Mouse (Mus musculus): ENCODE measurements around the gene Treh. TPM values are rescaled to one million over a fixed set of nuclear protein-coding genes. Genes with fewer than 3 reads are reported as not detected.

Treh gene
- polyA plus RNA-seq, 1 experiment from 2014 or later, result not detected

GRCm38 (mm10) chr9:44724223-44724622, 51.2 kb downstream of the Treh start:
- H3K9me3 ChIP-seq (replicated peaks), result no peaks in the 10 kb centered on the region
- H3K4me3 ChIP-seq, result no peak overlapping the region
- WGBS, result 55% methylated on average over 6 of the region's 6 CpGs
- H3K27me3 ChIP-seq, result no peaks in the 10 kb centered on the region
- H3K36me3 ChIP-seq, result no peaks in the 10 kb centered on the region
- H3K4me1 ChIP-seq (replicated peaks), result peaks cover 70% of the 10 kb centered on the region
- H3K9ac ChIP-seq, result no peak overlapping the region
- no peak overlapping the region for H3K4me2 ChIP-seq
- H3K27ac ChIP-seq, result peak overlapping the region; percentile 59
- ATAC-seq (replicated peaks; ENCODE audit: insufficient number of reproducible peaks, insufficient read depth, low FRiP score, low read depth), result no peak

GRCm38 (mm10) chr9:44724665-44725064, 51.6 kb downstream of the Treh start:
- peak overlapping the region; percentile 59 for H3K27ac ChIP-seq

GRCm38 (mm10) chr9:44726431-44727146, 53.6 kb downstream of the Treh start:
- H3K4me1 ChIP-seq (replicated peaks), result peaks cover 52% of the 10 kb centered on the region
- no peaks in the 10 kb centered on the region for H3K36me3 ChIP-seq
- 42% methylated on average over 10 of the region's 10 CpGs for WGBS
- H3K4me3 ChIP-seq, result no peak overlapping the region
- H3K4me2 ChIP-seq, result no peak overlapping the region
- H3K27me3 ChIP-seq, result no peaks in the 10 kb centered on the region
- no peaks in the 10 kb centered on the region for H3K9me3 ChIP-seq (replicated peaks)
- no peak overlapping the region; the same call in 1 of the 2 replicates for H3K27ac ChIP-seq
- no peak for ATAC-seq (replicated peaks; ENCODE audit: insufficient number of reproducible peaks, insufficient read depth, low FRiP score, low read depth)
- H3K9ac ChIP-seq, result no peak overlapping the region

More at GRCm38 (mm10) chr9:44724665-44725064, 51.6 kb downstream of the Treh start:
- Histone ChIP-seq H3K9me3 (replicated peaks) (no peaks in the 10 kb centered on the region), H3K36me3 (no peaks in the 10 kb centered on the region), H3K4me3 (no peak overlapping the region), H3K4me2 (no peak overlapping the region), H3K9ac (no peak overlapping the region), H3K27me3 (no peaks in the 10 kb centered on the region), H3K4me1 (replicated peaks) (peaks cover 65% of the 10 kb centered on the region)
- no peak for ATAC-seq (replicated peaks; ENCODE audit: insufficient number of reproducible peaks, insufficient read depth, low FRiP score, low read depth)
- WGBS, result 40% methylated on average over 2 of the region's 2 CpGs

- H3K9me3 ChIP-seq (replicated peaks), result no peaks in the 10 kb centered on the region
- H3K27ac ChIP-seq, result no peak overlapping the region
- H3K4me2 ChIP-seq, result no peak overlapping the region
- no peak for ATAC-seq (replicated peaks; ENCODE audit: insufficient number of reproducible peaks, insufficient read depth, low FRiP score, low read depth)
- H3K9ac ChIP-seq, result no peak overlapping the region
- WGBS, result 79% methylated on average over 5 of the region's 5 CpGs
- H3K4me1 ChIP-seq (replicated peaks), result peaks cover 48% of the 10 kb centered on the region
- no peaks in the 10 kb centered on the region for H3K36me3 ChIP-seq
- H3K4me3 ChIP-seq, result no peak overlapping the region
- H3K27me3 ChIP-seq, result no peaks in the 10 kb centered on the region
Observed at GRCm38 (mm10) chr9:44727441-44727840, 54.4 kb downstream of the Treh start.

- Histone ChIP-seq H3K27me3 (0 out of 2 replicates have a peak, but pooled peaks cover 3% of the 10 kb centered on the region), H3K36me3 (no peaks in the 10 kb centered on the region), H3K4me3 (no peak overlapping the region), H3K27ac (no peak overlapping the region), H3K9ac (no peak overlapping the region), H3K9me3 (replicated peaks) (no peaks in the 10 kb centered on the region), H3K4me1 (replicated peaks) (peaks cover 31% of the 10 kb centered on the region), H3K4me2 (peak overlapping the region; percentile 96)
- WGBS, result 59% methylated on average over 5 of the region's 5 CpGs
- no peak for ATAC-seq (replicated peaks; ENCODE audit: insufficient number of reproducible peaks, insufficient read depth, low FRiP score, low read depth)
Observed at GRCm38 (mm10) chr9:44732130-44732549, 59.1 kb downstream of the Treh start.

- Histone ChIP-seq H3K9me3 (replicated peaks) (no peaks in the 10 kb centered on the region), H3K9ac (peak overlapping the region; percentile 67), H3K4me1 (replicated peaks) (peaks cover 34% of the 10 kb centered on the region), H3K27me3 (0 out of 2 replicates have a peak, but pooled peaks cover 3% of the 10 kb centered on the region), H3K27ac (peak overlapping the region; percentile 74), H3K4me2 (peak overlapping the region; percentile 96), H3K36me3 (no peaks in the 10 kb centered on the region), H3K4me3 (peak overlapping the region; percentile 62)
- 58% methylated on average over 12 of the region's 12 CpGs for WGBS
- no peak for ATAC-seq (replicated peaks; ENCODE audit: insufficient number of reproducible peaks, insufficient read depth, low FRiP score, low read depth)
Observed at GRCm38 (mm10) chr9:44732921-44733530, 60.0 kb downstream of the Treh start.

- H3K4me3 ChIP-seq, result peak overlapping the region; percentile 62
- peak overlapping the region; percentile 74 for H3K27ac ChIP-seq
- H3K27me3 ChIP-seq, result 0 out of 2 replicates have a peak, but pooled peaks cover 3% of the 10 kb centered on the region
- peak overlapping the region; percentile 67 for H3K9ac ChIP-seq
- ATAC-seq (replicated peaks; ENCODE audit: insufficient number of reproducible peaks, insufficient read depth, low FRiP score, low read depth), result peak; percentile 54
- H3K36me3 ChIP-seq, result no peaks in the 10 kb centered on the region
- WGBS, result 2% methylated on average over 79 of the region's 79 CpGs
- peak overlapping the region; percentile 96 for H3K4me2 ChIP-seq
- no peaks in the 10 kb centered on the region for H3K9me3 ChIP-seq (replicated peaks)
- H3K4me1 ChIP-seq (replicated peaks), result peaks cover 34% of the 10 kb centered on the region
Observed at GRCm38 (mm10) chr9:44733671-44734523, 60.9 kb downstream of the Treh start.

- Histone ChIP-seq H3K27ac (peak within 1 kb of the TSS; percentile 74), H3K4me1 (replicated peaks) (peaks cover 34% of the 10 kb centered on the region), H3K36me3 (no peaks in the 10 kb centered on the region), H3K9ac (peak within 1 kb of the TSS; percentile 67), H3K9me3 (replicated peaks) (no peaks in the 10 kb centered on the region), H3K27me3 (0 out of 2 replicates have a peak, but pooled peaks cover 3% of the 10 kb centered on the region), H3K4me2 (peak within 1 kb of the TSS; percentile 96), H3K4me3 (peak within 1 kb of the TSS; percentile 62)
- under 1% methylated on average over 47 of the region's 47 CpGs for WGBS
- ATAC-seq (replicated peaks; ENCODE audit: insufficient number of reproducible peaks, insufficient read depth, low FRiP score, low read depth), result peak; percentile 74
Observed at GRCm38 (mm10) chr9:44734524-44735494, 61.8 kb downstream of the Treh start, which contains the start of gene Phldb1. Gene Phldb1 (minus strand): TSS chr9:44735198.

GRCm38 (mm10) chr9:44735886-44736285, 62.9 kb downstream of the Treh start:
- Histone ChIP-seq H3K4me3 (no peak overlapping the region), H3K36me3 (peaks cover 2% of the 10 kb centered on the region; the same call in 1 of the 2 replicates), H3K9me3 (replicated peaks) (no peaks in the 10 kb centered on the region), H3K27ac (no peak overlapping the region), H3K27me3 (0 out of 2 replicates have a peak, but pooled peaks cover 3% of the 10 kb centered on the region), H3K9ac (no peak overlapping the region), H3K4me2 (no peak overlapping the region), H3K4me1 (replicated peaks) (peaks cover 34% of the 10 kb centered on the region)
- WGBS, result 77% methylated on average over 6 of the region's 6 CpGs
- no peak for ATAC-seq (replicated peaks; ENCODE audit: insufficient number of reproducible peaks, insufficient read depth, low FRiP score, low read depth)

Data from heart, embryonic 15.5 days (tissue).